Mouse (Mus musculus) heart, postnatal 0 days (tissue): Measurements from ENCODE around the gene Gm3106. TPM values are rescaled to one million over a fixed set of nuclear protein-coding genes. Genes with fewer than 3 reads are reported as not detected.
"Not testable (repeated sequence)": the region's sequence is repeated elsewhere in the genome, so short reads cannot be mapped to it uniquely, and the experiment has no call there.

ENCODE experiments used
- ATAC-seq: fragments of 200-750 bp; cut with Nextera tagmentation; 2 replicates; pipeline ENCODE4 v1.8.0; 2017; ENCODE audit warnings: low read depth, moderate number of reproducible peaks, moderate library complexity; ENCODE audit not compliant: insufficient read depth
- DNase-seq: peaks from one replicate; pipeline ENCODE4 v3.0.0-alpha.2; 2016; ENCODE audit warnings: low spot score
- H3K27ac ChIP-seq: fragments of 300-500 bp; sonication (generic); 2 replicates; pipeline ENCODE4 v1.5.1; 2014; ENCODE audit warnings: low read depth, mild to moderate bottlenecking
- H3K27me3 ChIP-seq: fragments of 300-500 bp; sonication (generic); 2 replicates; pipeline ENCODE4 v1.6.1; 2014; ENCODE audit warnings: low read length, mixed read lengths; ENCODE audit not compliant: control insufficient read depth, insufficient read depth
- H3K36me3 ChIP-seq: fragments of 300-500 bp; sonication (generic); replicated peaks from 2 replicates; pipeline ENCODE4 v1.6.1; 2014; ENCODE audit warnings: low read length, mixed read lengths; ENCODE audit not compliant: control insufficient read depth, insufficient read depth
- H3K4me1 ChIP-seq: fragments of 300-500 bp; sonication (generic); 2 replicates; pipeline ENCODE4 v1.6.1; 2014; ENCODE audit warnings: antibody characterized with exemption; ENCODE audit not compliant: control insufficient read depth, insufficient read depth
- H3K4me2 ChIP-seq: fragments of 300-500 bp; sonication (generic); 2 replicates; pipeline ENCODE4 v1.6.1; 2014; ENCODE audit warnings: low read depth, mild to moderate bottlenecking, low read length, moderate library complexity
- H3K4me3 ChIP-seq: fragments of 300-500 bp; sonication (generic); 2 replicates; pipeline ENCODE4 v1.5.1; 2014; ENCODE audit warnings: low read depth, low read length
- H3K9ac ChIP-seq: fragments of 300-500 bp; sonication (generic); replicated peaks from 2 replicates; pipeline ENCODE4 v1.6.1; 2014; ENCODE audit warnings: low read depth, low read length, mixed read lengths
- H3K9me3 ChIP-seq: fragments of 300-500 bp; sonication (generic); replicated peaks from 2 replicates; pipeline ENCODE4 v1.6.1; 2016; ENCODE audit warnings: low read length; ENCODE audit not compliant: control insufficient read depth
- WGBS: fragments of 180-500 bp; shearing (Covaris S2); extraction: QIAGEN DNeasy Blood & Tissue Kit; methylation state at CpG from one replicate; pipeline ENCODE4 v1.1.7; 2014; 5-methylcytosine and 5-hydroxymethylcytosine counted together
- polyA plus RNA-seq: library from polyadenylated mRNA; unstranded; fragments of >200 nt; fragmentation: Nextera tagmentation; extraction: Ambion mirVana; gene quantifications from 2 replicates; pipeline ENCODE4 v1.2.1, GENCODE M21; 2015
- total RNA-seq: library from RNA; depleted of rRNA; stranded (reverse); fragments of >200 nt; gene quantifications from 2 replicates; pipeline ENCODE4 v1.2.3, GENCODE M21; 2014; ENCODE audit warnings: low replicate concordance; rRNA removed

The Gm3106 gene
- not detected in 2 replicates for total RNA-seq
- not detected in 2 replicates for polyA plus RNA-seq

GRCm38 (mm10) chr5:94217705-94218104, at the start of gene Gm3106:
Gene Gm3106, plus strand, starts transcription at chr5:94218005.
- H3K4me3 ChIP-seq, H3K9ac ChIP-seq, DNase-seq, H3K27ac ChIP-seq, H3K9me3 ChIP-seq, H3K27me3 ChIP-seq, H3K4me2 ChIP-seq, ATAC-seq, H3K36me3 ChIP-seq, H3K4me1 ChIP-seq: not testable (repeated sequence)
- WGBS = no CpG with 5 or more reads among the region's 2 CpGs

Other genes with a start within 250 kb of the Gm3106 start
- gene BC061212, start 147.5 kb upstream of the Gm3106 start, total RNA-seq = not detected in 2 replicates
- gene BC061212, start 147.5 kb upstream of the Gm3106 start, polyA plus RNA-seq = not detected in 2 replicates
- not detected in 2 replicates for gene Gm6351, start 141.6 kb upstream of the Gm3106 start, total RNA-seq
- gene Gm6351, start 141.6 kb upstream of the Gm3106 start, polyA plus RNA-seq = not detected in 2 replicates
- gene A430089I19Rik, start 88.8 kb downstream of the Gm3106 start, total RNA-seq = not detected in 2 replicates
- not detected in 2 replicates for gene A430089I19Rik, start 88.8 kb downstream of the Gm3106 start, polyA plus RNA-seq
- gene Gm6502, start 96.4 kb downstream of the Gm3106 start, total RNA-seq = not detected in 2 replicates
- not detected in 2 replicates for gene Gm6502, start 96.4 kb downstream of the Gm3106 start, polyA plus RNA-seq
- gene AA792892, start 121.7 kb downstream of the Gm3106 start, total RNA-seq = not detected in 2 replicates
- not detected in 2 replicates for gene AA792892, start 121.7 kb downstream of the Gm3106 start, polyA plus RNA-seq
- gene Gm7682, start 227.8 kb downstream of the Gm3106 start, total RNA-seq = not detected in 2 replicates
- not detected in 2 replicates for gene Gm7682, start 227.8 kb downstream of the Gm3106 start, polyA plus RNA-seq